Mouse (Mus musculus) lung, embryonic 14.5 days (tissue): Measurements from ENCODE around the gene Abhd17a. TPM values are rescaled to one million over a fixed set of nuclear protein-coding genes. Genes with fewer than 3 reads are reported as not detected.
A peak's percentile ranks its signal among the peaks of the same experiment; 100 is the strongest.

Experiments
- ATAC-seq: fragments of 200-750 bp; cut with Nextera tagmentation; 2 replicates; pipeline ENCODE4 v1.8.0; 2017; ENCODE audit warnings: mild to moderate bottlenecking, moderate TSS enrichment, moderate library complexity; ENCODE audit not compliant: insufficient read depth
- DNase-seq: peaks from one replicate; pipeline ENCODE4 v3.0.0-alpha.2; 2015
- H3K27ac ChIP-seq: fragments of 300-500 bp; sonication (generic); 2 replicates; pipeline ENCODE4 v1.5.1; 2014; ENCODE audit warnings: low read depth, mild to moderate bottlenecking, moderate library complexity
- H3K27me3 ChIP-seq: fragments of 300-500 bp; sonication (generic); 2 replicates; pipeline ENCODE4 v1.6.1; 2014; ENCODE audit warnings: low read length, control low read depth; ENCODE audit not compliant: insufficient read depth
- H3K36me3 ChIP-seq: fragments of 300-500 bp; sonication (generic); 2 replicates; pipeline ENCODE4 v1.6.1; 2014; ENCODE audit warnings: control low read depth; ENCODE audit not compliant: insufficient read depth
- H3K4me1 ChIP-seq: fragments of 300-500 bp; sonication (generic); 2 replicates; pipeline ENCODE4 v1.6.1; 2014; ENCODE audit warnings: antibody characterized with exemption, control low read depth; ENCODE audit not compliant: insufficient read depth
- H3K4me2 ChIP-seq: fragments of 300-500 bp; sonication (generic); 2 replicates; pipeline ENCODE4 v1.6.1; 2014; ENCODE audit warnings: mild to moderate bottlenecking
- H3K4me3 ChIP-seq: fragments of 300-500 bp; sonication (generic); 2 replicates; pipeline ENCODE4 v1.5.1; 2014; ENCODE audit warnings: low read depth, low read length
- H3K9ac ChIP-seq: fragments of 300-500 bp; sonication (generic); 2 replicates; pipeline ENCODE4 v1.6.1; 2014
- H3K9me3 ChIP-seq: fragments of 300-500 bp; sonication (generic); 2 replicates; pipeline ENCODE4 v1.6.1; 2016; ENCODE audit warnings: low read depth, low read length, control low read depth
- CTCF ChIP-seq: IDR thresholded peaks from 2 replicates; pipeline ENCODE4 v1.5.1; 2016; ENCODE audit warnings: antibody characterized with exemption, low read depth
- WGBS: fragments of 180-500 bp; shearing (Covaris S2); extraction: QIAGEN DNeasy Blood & Tissue Kit; methylation state at CpG from one replicate; pipeline ENCODE4 v1.1.7; 2014; 5-methylcytosine and 5-hydroxymethylcytosine counted together
- polyA plus RNA-seq: library from polyadenylated mRNA; unstranded; fragments of >200 nt; fragmentation: Nextera tagmentation; extraction: Ambion mirVana; gene quantifications from 2 replicates; pipeline ENCODE4 v1.2.1, GENCODE M21; 2014

The Abhd17a gene
- polyA plus RNA-seq, 1 experiment from 2014 or later: 153 TPM

- TF ChIP-seq CTCF: no peak
- ATAC-seq: no peak
- DNase-seq: no peak
- peak overlapping the region; percentile 18; the same call in 1 of the 2 replicates for H3K4me3 ChIP-seq
- H3K4me1 ChIP-seq: peaks cover 24% of the 10 kb centered on the region
- H3K27ac ChIP-seq: peak overlapping the region; percentile 36; the same call in 1 of the 2 replicates
- peak overlapping the region; percentile 52 for H3K4me2 ChIP-seq
- 82% methylated on average over 10 of the region's 10 CpGs for WGBS
- H3K9me3 ChIP-seq: no peaks in the 10 kb centered on the region
- peaks cover 16% of the 10 kb centered on the region for H3K36me3 ChIP-seq
- H3K9ac ChIP-seq: peak overlapping the region; percentile 46; the same call in 1 of the 2 replicates
- no peaks in the 10 kb centered on the region for H3K27me3 ChIP-seq
These were observed 19.7 kb downstream of the Abhd17a start for GRCm38 (mm10) chr10:80570419-80570818.

- Histone ChIP-seq H3K36me3 (peaks cover 16% of the 10 kb centered on the region), H3K9me3 (no peaks in the 10 kb centered on the region), H3K9ac (no peak overlapping the region), H3K27ac (peak overlapping the region; percentile 45; the same call in 1 of the 2 replicates), H3K4me3 (peak overlapping the region; percentile 18; the same call in 1 of the 2 replicates), H3K4me2 (peak overlapping the region; percentile 52), H3K27me3 (no peaks in the 10 kb centered on the region), H3K4me1 (peaks cover 24% of the 10 kb centered on the region)
- ATAC-seq (no peak), DNase-seq (peak; percentile 59)
- TF ChIP-seq CTCF: no peak
- WGBS: 35% methylated on average over 10 of the region's 10 CpGs
These were observed 20.5 kb downstream of the Abhd17a start for GRCm38 (mm10) chr10:80569664-80570066.

- no peak for DNase-seq
- H3K4me1 ChIP-seq: peaks cover 19% of the 10 kb centered on the region
- no peaks in the 10 kb centered on the region for H3K27me3 ChIP-seq
- 94% methylated on average over 29 of the region's 29 CpGs for WGBS
- ATAC-seq: no peak
- no peak overlapping the region for H3K9ac ChIP-seq
- H3K36me3 ChIP-seq: peaks cover 16% of the 10 kb centered on the region
- no peak for TF ChIP-seq CTCF
- no peaks in the 10 kb centered on the region for H3K9me3 ChIP-seq
- no peak overlapping the region for H3K27ac ChIP-seq
- H3K4me2 ChIP-seq: no peak overlapping the region
- no peak overlapping the region for H3K4me3 ChIP-seq
These were observed 21.3 kb downstream of the Abhd17a start for GRCm38 (mm10) chr10:80568876-80569275.

- H3K4me2 ChIP-seq: no peak overlapping the region
- H3K27ac ChIP-seq: no peak overlapping the region
- WGBS: 25% methylated on average over 17 of the region's 17 CpGs
- no peak overlapping the region for H3K4me3 ChIP-seq
- peak; percentile 96 for TF ChIP-seq CTCF
- no peak overlapping the region for H3K9ac ChIP-seq
- ATAC-seq: peak; percentile 19; the same call in 1 of the 2 replicates
- H3K9me3 ChIP-seq: no peaks in the 10 kb centered on the region
- H3K27me3 ChIP-seq: no peaks in the 10 kb centered on the region
- peak; percentile 90 for DNase-seq
- peaks cover 22% of the 10 kb centered on the region for H3K4me1 ChIP-seq
- peaks cover 16% of the 10 kb centered on the region for H3K36me3 ChIP-seq
These were observed 23.6 kb downstream of the Abhd17a start for GRCm38 (mm10) chr10:80566375-80567092.

GRCm38 (mm10) chr10:80561116-80561944 lies 28.8 kb downstream of the Abhd17a start, which contains the start of gene Rexo1:
Gene Rexo1, minus strand, starts transcription at chr10:80561560.
- no peaks in the 10 kb centered on the region for H3K27me3 ChIP-seq

GRCm38 (mm10) chr10:80560621-80561020 lies 29.5 kb downstream of the Abhd17a start:
- Histone ChIP-seq H3K9ac (peak overlapping the region; percentile 97), H3K4me2 (peak overlapping the region; percentile 96), H3K27me3 (no peaks in the 10 kb centered on the region), H3K36me3 (peaks cover 2% of the 10 kb centered on the region; the same call in 1 of the 2 replicates), H3K9me3 (no peaks in the 10 kb centered on the region), H3K4me3 (peak overlapping the region; percentile 99), H3K27ac (peak overlapping the region; percentile 94; the same call in 1 of the 2 replicates), H3K4me1 (peaks cover 10% of the 10 kb centered on the region)
- WGBS: 0% methylated on average over 13 of the region's 13 CpGs
- no peak for ATAC-seq
- DNase-seq: no peak
- no peak for TF ChIP-seq CTCF

More at GRCm38 (mm10) chr10:80561116-80561944, 28.8 kb downstream of the Abhd17a start, which contains the start of gene Rexo1:
- H3K4me2 ChIP-seq: peak within 1 kb of the TSS; percentile 96
- ATAC-seq: peak; percentile 88
- peak; percentile 98 for DNase-seq
- H3K4me3 ChIP-seq: peak within 1 kb of the TSS; percentile 99
- H3K9me3 ChIP-seq: no peaks in the 10 kb centered on the region
- H3K36me3 ChIP-seq: peaks cover 5% of the 10 kb centered on the region; the same call in 1 of the 2 replicates
- H3K4me1 ChIP-seq: peaks cover 10% of the 10 kb centered on the region
- H3K27ac ChIP-seq: peak within 1 kb of the TSS; percentile 94
- peak; percentile 84 for TF ChIP-seq CTCF
- under 1% methylated on average over 72 of the region's 72 CpGs for WGBS
- peak within 1 kb of the TSS; percentile 97 for H3K9ac ChIP-seq
